Mouse (Mus musculus) ES-E14 (cell line): ENCODE measurements around the gene Ntn1. TPM values are rescaled to one million over a fixed set of nuclear protein-coding genes. Genes with fewer than 3 reads are reported as not detected.
A peak's percentile ranks its signal among the peaks of the same experiment; 100 is the strongest.

Experiments
- DNase-seq: peaks from one replicate; pipeline ENCODE4 v3.0.0-alpha.2; 2013; ENCODE audit warnings: low read depth, low spot score
- H3K27ac ChIP-seq: 2 replicates; pipeline ENCODE4 v1.5.1; 2012; ENCODE audit warnings: low read depth, mild to moderate bottlenecking, low read length, moderate library complexity, mixed read lengths; ENCODE audit not compliant: poor library complexity, insufficient read depth, severe bottlenecking
- H3K36me3 ChIP-seq: 2 replicates; pipeline ENCODE4 v1.6.1; 2012; ENCODE audit warnings: mild to moderate bottlenecking, low read length, moderate library complexity, mixed read lengths; ENCODE audit not compliant: control insufficient read depth, poor library complexity, insufficient read depth, severe bottlenecking
- H3K4me1 ChIP-seq, 2 experiments: fragments of 150-350 bp in 1 of 2; sonication (generic) in 1 of 2; 2 replicates each; pipeline ENCODE4 v1.6.1; 2012; ENCODE audit warnings: low read length in 2 of 2, mild to moderate bottlenecking in 1 of 2, mixed read lengths in 1 of 2; ENCODE audit not compliant: control insufficient read depth in 2 of 2, insufficient read depth in 2 of 2, poor library complexity in 1 of 2
- H3K4me3 ChIP-seq, 2 experiments: fragments of 150-350 bp in 1 of 2; sonication (generic) in 1 of 2; 2 replicates each; pipeline ENCODE4 v1.5.1; 2012; ENCODE audit warnings: low read length in 2 of 2, low read depth in 1 of 2, mild to moderate bottlenecking in 1 of 2, mixed read lengths in 1 of 2; ENCODE audit not compliant: insufficient read depth in 1 of 2, poor library complexity in 1 of 2, severe bottlenecking in 1 of 2
- H3K9ac ChIP-seq: 2 replicates; pipeline ENCODE4 v1.6.1; 2012; ENCODE audit warnings: low read depth, mild to moderate bottlenecking, low read length, mixed read lengths; ENCODE audit not compliant: poor library complexity, insufficient read depth, severe bottlenecking
- H3K9me3 ChIP-seq: fragments of 150-350 bp; sonication (generic); 2 replicates; pipeline ENCODE4 v1.6.1; 2012; ENCODE audit warnings: low read depth, mild to moderate bottlenecking, low read length; ENCODE audit not compliant: control insufficient read depth, insufficient read depth
- CHD2 ChIP-seq: IDR thresholded peaks from 2 replicates; pipeline ENCODE4 v1.6.1; 2014; ENCODE audit warnings: mild to moderate bottlenecking, low read depth, low read length, inconsistent platforms
- HCFC1 ChIP-seq: IDR thresholded peaks from 2 replicates; pipeline ENCODE4 v1.6.1; 2012; ENCODE audit warnings: low read length, inconsistent platforms, borderline replicate concordance; ENCODE audit not compliant: insufficient read depth
- MAFK ChIP-seq: IDR thresholded peaks from 2 replicates; pipeline ENCODE4 v1.6.1; 2014; ENCODE audit warnings: mild to moderate bottlenecking, low read depth, low read length, inconsistent platforms; ENCODE audit not compliant: insufficient read depth
- ZC3H11A ChIP-seq: IDR thresholded peaks from 2 replicates; pipeline ENCODE4 v1.6.1; 2012; ENCODE audit warnings: low read depth, mild to moderate bottlenecking, inconsistent platforms, low read length, borderline replicate concordance
- ZNF384 ChIP-seq: IDR thresholded peaks from 2 replicates; pipeline ENCODE4 v1.6.1; 2012; ENCODE audit warnings: low read depth, low read length, inconsistent platforms
- in situ Hi-C, 2 experiments: fragments of 600-800 bp; cut with MboI; formaldehyde crosslinking; loops; one replicate each; pipeline ENCODE4 v1.15.1; 2025; ENCODE audit warnings: low sequenced_read_pairs in 2 of 2, inconsistent platforms in 1 of 2; ENCODE audit not compliant: unreplicated experiment in 2 of 2
- total RNA-seq: library from RNA; depleted of rRNA; stranded (reverse); fragments of 300-350 nt; gene quantifications from 2 replicates; pipeline ENCODE4 v1.2.3, GENCODE M21; 2012

Gene Ntn1
- total RNA-seq, 1 experiment, result 22.6 TPM

DNA sequence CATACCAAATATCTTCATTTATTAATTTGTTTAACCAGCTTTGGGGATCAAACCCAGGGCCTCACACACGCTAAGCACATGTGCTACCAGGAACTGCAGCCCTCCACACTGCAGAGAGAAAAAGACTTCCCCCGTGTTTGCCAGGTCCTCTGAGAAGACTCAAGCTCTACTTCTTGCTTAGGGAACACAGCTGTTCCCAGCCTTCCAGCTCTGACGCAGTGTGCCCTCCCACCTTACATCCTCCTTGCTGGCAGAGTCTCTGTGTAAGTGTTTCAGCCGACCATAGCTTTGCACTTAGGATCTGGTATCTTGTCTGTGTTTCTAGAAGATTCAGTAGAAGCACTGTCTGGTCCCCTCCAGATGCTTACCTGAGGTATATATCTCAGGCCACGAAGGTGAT is 209.8 kb downstream of the Ntn1 start:
- Histone ChIP-seq H3K27ac (no peak overlapping the region), H3K9me3 (no peaks in the 10 kb centered on the region), H3K36me3 (no peaks in the 10 kb centered on the region), H3K4me3 (no peak overlapping the region), H3K9ac (no peak overlapping the region), H3K4me1 (peaks cover 0 to 4% of the 10 kb centered on the region in 2 experiments; a peak in 1 of 4 replicates)
- DNase-seq, result no peak
- in situ Hi-C loops, result no loop called here
- no peak for TF ChIP-seq ZC3H11A
- TF ChIP-seq ZNF384, result no peak
- no peak for TF ChIP-seq HCFC1
- no peak for TF ChIP-seq MAFK
- no peak for TF ChIP-seq CHD2

DNA sequence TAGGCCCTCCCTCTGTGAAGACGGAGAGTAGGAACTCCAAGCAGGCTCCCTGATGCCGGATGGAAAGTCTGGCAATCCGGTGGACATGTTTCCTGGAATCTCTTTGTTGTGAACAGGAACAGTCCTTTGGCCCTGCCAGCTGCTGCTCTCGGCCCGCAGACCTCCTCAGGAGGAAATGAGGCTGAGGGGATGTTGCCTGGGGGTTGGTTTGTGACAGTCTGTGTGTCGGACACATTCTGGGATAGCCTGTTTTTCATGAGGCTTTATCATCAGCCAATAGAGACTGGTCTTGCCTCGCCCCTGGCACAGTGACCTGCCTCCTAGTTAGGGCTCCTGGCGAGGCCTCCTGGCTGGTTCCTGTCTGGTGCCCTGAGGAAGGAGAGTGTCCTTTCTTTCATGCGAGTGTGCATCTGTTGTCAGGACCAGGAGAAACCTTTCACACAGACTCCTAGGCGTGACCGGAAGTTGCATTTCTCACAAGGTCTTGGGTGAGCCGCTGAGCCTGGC is 211.9 kb downstream of the Ntn1 start:
- H3K9ac ChIP-seq, result no peak overlapping the region
- H3K4me3 ChIP-seq, result peak overlapping the region in 1 of 2 experiments; percentile 12; a peak in 1 of 4 replicates
- no peak overlapping the region for H3K27ac ChIP-seq
- H3K4me1 ChIP-seq, result no peaks in the 10 kb centered on the region
- no peaks in the 10 kb centered on the region for H3K36me3 ChIP-seq
- DNase-seq, result no peak
- TF ChIP-seq ZC3H11A (no peak), HCFC1 (no peak), ZNF384 (no peak), MAFK (no peak), CHD2 (no peak)
- no peaks in the 10 kb centered on the region for H3K9me3 ChIP-seq
- in situ Hi-C loops, result no loop called here

DNA sequence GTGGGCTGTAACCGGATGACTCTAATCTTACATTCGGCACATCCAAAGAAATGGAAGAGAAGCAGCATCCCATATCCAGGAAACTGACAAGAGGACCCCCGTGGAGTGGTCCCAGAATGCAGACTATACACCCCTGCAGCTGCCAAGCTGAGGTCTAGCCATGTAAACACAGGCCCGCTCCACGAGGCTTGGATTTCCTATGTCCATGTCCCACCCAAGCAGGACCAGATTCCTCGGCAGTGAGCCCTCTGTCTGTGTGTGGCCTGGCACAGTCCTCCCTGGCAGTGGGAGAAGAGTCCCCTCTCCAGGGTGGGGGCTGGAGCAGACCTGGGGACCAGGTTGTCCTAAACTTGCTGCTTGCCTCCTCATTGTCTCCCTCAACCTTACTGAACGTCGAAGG is 213.4 kb downstream of the Ntn1 start:
- H3K27ac ChIP-seq, result no peak overlapping the region

DNA sequence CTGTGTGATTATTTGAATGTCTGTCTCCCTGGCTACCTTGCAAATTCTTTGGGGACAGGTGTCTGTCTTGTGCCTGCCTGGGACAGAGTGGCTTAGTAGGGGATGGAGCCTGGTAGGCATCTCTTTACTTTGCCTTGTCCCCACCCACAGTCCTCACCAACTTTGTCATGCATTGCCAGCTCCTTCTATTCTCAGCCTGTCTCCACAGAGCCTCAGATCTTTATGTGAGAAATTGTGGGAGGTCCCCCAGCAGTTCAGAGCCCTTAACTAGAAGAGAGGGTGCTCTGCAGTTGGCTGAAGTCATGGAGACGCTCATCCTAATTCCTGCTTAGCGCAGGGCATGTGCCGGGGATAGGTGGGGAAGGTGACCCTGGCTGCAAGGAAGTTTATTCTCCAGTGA is 215.0 kb downstream of the Ntn1 start:
- no peak for DNase-seq
- no peak overlapping the region for H3K9ac ChIP-seq
- H3K27ac ChIP-seq, result no peak overlapping the region
- TF ChIP-seq ZNF384, result no peak
- no peak for TF ChIP-seq MAFK
- H3K9me3 ChIP-seq, result no peaks in the 10 kb centered on the region
- no peaks in the 10 kb centered on the region for H3K4me1 ChIP-seq
- in situ Hi-C loops, result no loop called here
- no peaks in the 10 kb centered on the region for H3K36me3 ChIP-seq
- H3K4me3 ChIP-seq, result no peak overlapping the region

More for the DNA sequence above, 213.4 kb downstream of the Ntn1 start:
- in situ Hi-C loops, result no loop called here
- H3K9me3 ChIP-seq, result no peaks in the 10 kb centered on the region
- H3K4me1 ChIP-seq, result no peaks in the 10 kb centered on the region
- TF ChIP-seq ZNF384, result no peak
- DNase-seq, result no peak
- no peaks in the 10 kb centered on the region for H3K36me3 ChIP-seq
- no peak overlapping the region for H3K4me3 ChIP-seq
- H3K9ac ChIP-seq, result no peak overlapping the region

DNA sequence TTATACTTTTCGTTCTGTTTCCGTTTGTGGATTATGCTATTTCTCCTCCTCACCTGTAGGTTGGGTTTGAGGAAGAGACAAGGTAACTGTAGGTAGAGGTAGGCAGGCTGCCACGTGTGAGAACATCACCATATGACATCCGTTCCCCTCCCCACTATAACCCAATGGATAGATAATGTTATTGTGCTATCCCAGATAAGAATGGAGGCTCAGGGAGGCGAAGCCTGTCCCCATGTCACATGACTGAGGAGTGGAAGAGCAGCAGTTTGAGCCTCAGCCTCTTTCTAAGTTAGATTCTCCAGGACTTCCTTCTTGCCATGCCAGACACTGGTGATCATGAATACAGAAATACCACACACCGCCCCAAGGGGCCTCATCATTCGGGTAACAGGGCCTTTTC is 223.2 kb downstream of the Ntn1 start:
- in situ Hi-C loops, result no loop called here
- H3K36me3 ChIP-seq, result no peaks in the 10 kb centered on the region
- H3K9me3 ChIP-seq, result no peaks in the 10 kb centered on the region
- H3K27ac ChIP-seq, result no peak overlapping the region
- no peak for DNase-seq
- no peaks in the 10 kb centered on the region; a peak in 1 of 4 replicates for H3K4me1 ChIP-seq
- TF ChIP-seq ZC3H11A, result no peak
- TF ChIP-seq HCFC1, result no peak
- no peak for TF ChIP-seq ZNF384
- no peak for TF ChIP-seq CHD2
- TF ChIP-seq MAFK, result no peak
- H3K4me3 ChIP-seq, result no peak overlapping the region
- H3K9ac ChIP-seq, result no peak overlapping the region
